Mouse (Mus musculus): ENCODE measurements at regions not wholly inside any gene's neighbourhood (a gene's known extent, or its start where the extent isn't known, plus 50 kb on each side); places are given as distances from the start of the nearest gene placed in this dataset.

GRCm38 (mm10) chr4:87471385-87471784 lies 241.1 kb upstream of the Slc24a2 start:
- TF ChIP-seq CTCF (IDR thresholded peaks at IDR 0.05; ENCODE audit: extremely low read depth, insufficient read depth, insufficient read length, insufficient replicate concordance) (no peak), POLR2A (IDR thresholded peaks at IDR 0.05; ENCODE audit: low read depth, low read length) (no peak)

Measured in spleen, adult 2 months (tissue).